Mouse (Mus musculus): ENCODE measurements around the gene Tmem100. TPM values are rescaled to one million over a fixed set of nuclear protein-coding genes. Genes with fewer than 3 reads are reported as not detected.

Tmem100 gene
- polyA plus RNA-seq, 1 experiment from 2014 or later, result 0.33 TPM

GRCm38 (mm10) chr11:89998996-89999770 lies 31.0 kb upstream of the Tmem100 start:
- WGBS (ENCODE audit: insufficient replicate concordance), result 79% methylated on average over 18 of the region's 18 CpGs
- ATAC-seq (ENCODE audit: low read depth), result no peak
- no peak overlapping the region for H3K27ac ChIP-seq
- no peaks in the 10 kb centered on the region for H3K9me3 ChIP-seq (replicated peaks)
- H3K4me3 ChIP-seq (replicated peaks), result no peak overlapping the region
- peaks cover 24% of the 10 kb centered on the region for H3K4me1 ChIP-seq (replicated peaks)
- no peaks in the 10 kb centered on the region for H3K27me3 ChIP-seq
- no peak overlapping the region for H3K4me2 ChIP-seq
- no peak for DNase-seq
- H3K36me3 ChIP-seq, result no peaks in the 10 kb centered on the region
- H3K9ac ChIP-seq, result no peak overlapping the region

GRCm38 (mm10) chr11:90000666-90001065 lies 29.5 kb upstream of the Tmem100 start:
- Histone ChIP-seq H3K9me3 (replicated peaks) (no peaks in the 10 kb centered on the region), H3K27ac (no peak overlapping the region), H3K4me3 (replicated peaks) (no peak overlapping the region), H3K9ac (no peak overlapping the region), H3K36me3 (no peaks in the 10 kb centered on the region), H3K27me3 (no peaks in the 10 kb centered on the region), H3K4me2 (no peak overlapping the region), H3K4me1 (replicated peaks) (peaks cover 18% of the 10 kb centered on the region)
- no peak for ATAC-seq (ENCODE audit: low read depth)
- WGBS (ENCODE audit: insufficient replicate concordance), result 68% methylated on average over 4 of the region's 4 CpGs
- DNase-seq, result no peak

- no peak overlapping the region for H3K27ac ChIP-seq
- H3K36me3 ChIP-seq, result no peaks in the 10 kb centered on the region
- no peak for ATAC-seq (ENCODE audit: low read depth)
- H3K4me2 ChIP-seq, result peak overlapping the region; percentile 82
- 71% methylated on average over 10 of the region's 10 CpGs for WGBS (ENCODE audit: insufficient replicate concordance)
- no peaks in the 10 kb centered on the region for H3K27me3 ChIP-seq
- DNase-seq, result no peak
- H3K4me1 ChIP-seq (replicated peaks), result peaks cover 18% of the 10 kb centered on the region
- H3K4me3 ChIP-seq (replicated peaks), result peak overlapping the region; percentile 66
- H3K9me3 ChIP-seq (replicated peaks), result no peaks in the 10 kb centered on the region
- peak overlapping the region; percentile 77 for H3K9ac ChIP-seq
These were observed 28.5 kb upstream of the Tmem100 start for GRCm38 (mm10) chr11:90001396-90002230.

- ATAC-seq (ENCODE audit: low read depth) (peak; percentile 99), DNase-seq (peak; percentile 79)
- no peak within 1 kb of the TSS; the same call in 1 of the 2 replicates for H3K27ac ChIP-seq
- H3K9ac ChIP-seq, result peak within 1 kb of the TSS; percentile 77
- peak within 1 kb of the TSS; percentile 66 for H3K4me3 ChIP-seq (replicated peaks)
- H3K27me3 ChIP-seq, result no peaks in the 10 kb centered on the region
- H3K4me1 ChIP-seq (replicated peaks), result peaks cover 18% of the 10 kb centered on the region
- 6% methylated on average over 35 of the region's 35 CpGs for WGBS (ENCODE audit: insufficient replicate concordance)
- H3K4me2 ChIP-seq, result peak within 1 kb of the TSS; percentile 82
- H3K9me3 ChIP-seq (replicated peaks), result no peaks in the 10 kb centered on the region
- H3K36me3 ChIP-seq, result no peaks in the 10 kb centered on the region
These were observed 27.7 kb upstream of the Tmem100 start, which contains the start of gene Pctp for GRCm38 (mm10) chr11:90002231-90002986. Gene Pctp, minus strand, starts transcription at chr11:90002894.

GRCm38 (mm10) chr11:90002987-90003348 lies 27.2 kb upstream of the Tmem100 start:
- Histone ChIP-seq H3K36me3 (no peaks in the 10 kb centered on the region), H3K9me3 (replicated peaks) (no peaks in the 10 kb centered on the region), H3K4me3 (replicated peaks) (peak overlapping the region; percentile 66), H3K27me3 (no peaks in the 10 kb centered on the region), H3K27ac (no peak overlapping the region), H3K4me1 (replicated peaks) (peaks cover 18% of the 10 kb centered on the region), H3K9ac (no peak overlapping the region), H3K4me2 (peak overlapping the region; percentile 82)
- DNase-seq, result no peak
- ATAC-seq (ENCODE audit: low read depth), result no peak
- WGBS (ENCODE audit: insufficient replicate concordance), result 12% methylated on average over 8 of the region's 8 CpGs

DNA sequence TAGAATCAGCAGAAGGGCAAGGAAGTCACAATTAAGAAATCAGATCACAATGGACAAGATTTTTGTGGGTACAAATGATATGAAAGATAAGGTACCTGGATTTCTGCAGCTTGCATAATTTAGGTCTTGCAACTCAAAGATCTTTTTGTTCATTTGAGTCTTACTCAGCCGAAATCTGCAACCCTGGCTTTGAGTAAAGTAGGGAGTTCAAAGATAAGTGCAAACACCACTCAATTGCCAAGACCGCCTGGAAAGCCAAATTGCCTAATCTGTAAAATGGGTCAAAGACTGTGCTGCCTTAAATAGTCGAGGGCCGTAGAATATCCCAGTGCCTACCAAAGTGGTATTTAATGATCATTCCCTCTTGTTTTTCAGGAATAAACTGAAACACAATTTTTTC lies 26.8 kb upstream of the Tmem100 start:
- Histone ChIP-seq H3K27me3 (no peaks in the 10 kb centered on the region), H3K27ac (no peak overlapping the region), H3K9ac (no peak overlapping the region), H3K9me3 (replicated peaks) (no peaks in the 10 kb centered on the region), H3K4me1 (replicated peaks) (peaks cover 18% of the 10 kb centered on the region), H3K4me2 (peak overlapping the region; percentile 82; the same call in 1 of the 2 replicates), H3K36me3 (no peaks in the 10 kb centered on the region), H3K4me3 (replicated peaks) (no peak overlapping the region)
- DNase-seq (no peak), ATAC-seq (ENCODE audit: low read depth) (no peak)
- WGBS (ENCODE audit: insufficient replicate concordance), result 71% methylated on average over 4 of the region's 4 CpGs

DNA sequence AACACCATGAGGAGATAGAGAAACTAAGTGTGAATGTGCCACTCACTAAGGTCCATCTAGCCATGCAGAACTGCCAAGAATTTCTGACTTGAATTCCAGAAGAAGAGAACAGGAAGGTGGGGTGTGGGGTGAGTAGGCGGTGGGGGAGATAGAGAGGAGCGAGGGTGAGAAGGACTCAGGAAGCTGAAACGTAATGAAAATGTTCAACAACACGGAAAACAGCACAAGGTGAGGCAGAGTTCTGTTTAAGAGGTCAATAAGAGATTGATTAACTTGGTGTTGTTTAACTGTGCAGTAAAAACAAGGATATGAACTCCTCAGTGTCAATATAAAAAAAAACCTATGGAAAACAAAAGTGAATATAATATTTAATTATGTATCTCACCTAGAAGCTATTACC lies 24.0 kb upstream of the Tmem100 start:
- Histone ChIP-seq H3K9ac (no peak overlapping the region), H3K9me3 (replicated peaks) (no peaks in the 10 kb centered on the region), H3K4me1 (replicated peaks) (peaks cover 11% of the 10 kb centered on the region), H3K36me3 (no peaks in the 10 kb centered on the region), H3K27ac (no peak overlapping the region), H3K4me3 (replicated peaks) (no peak overlapping the region), H3K4me2 (no peak overlapping the region), H3K27me3 (no peaks in the 10 kb centered on the region)
- ATAC-seq (ENCODE audit: low read depth) (no peak), DNase-seq (no peak)
- 36% methylated on average over 4 of the region's 4 CpGs for WGBS (ENCODE audit: insufficient replicate concordance)

DNA sequence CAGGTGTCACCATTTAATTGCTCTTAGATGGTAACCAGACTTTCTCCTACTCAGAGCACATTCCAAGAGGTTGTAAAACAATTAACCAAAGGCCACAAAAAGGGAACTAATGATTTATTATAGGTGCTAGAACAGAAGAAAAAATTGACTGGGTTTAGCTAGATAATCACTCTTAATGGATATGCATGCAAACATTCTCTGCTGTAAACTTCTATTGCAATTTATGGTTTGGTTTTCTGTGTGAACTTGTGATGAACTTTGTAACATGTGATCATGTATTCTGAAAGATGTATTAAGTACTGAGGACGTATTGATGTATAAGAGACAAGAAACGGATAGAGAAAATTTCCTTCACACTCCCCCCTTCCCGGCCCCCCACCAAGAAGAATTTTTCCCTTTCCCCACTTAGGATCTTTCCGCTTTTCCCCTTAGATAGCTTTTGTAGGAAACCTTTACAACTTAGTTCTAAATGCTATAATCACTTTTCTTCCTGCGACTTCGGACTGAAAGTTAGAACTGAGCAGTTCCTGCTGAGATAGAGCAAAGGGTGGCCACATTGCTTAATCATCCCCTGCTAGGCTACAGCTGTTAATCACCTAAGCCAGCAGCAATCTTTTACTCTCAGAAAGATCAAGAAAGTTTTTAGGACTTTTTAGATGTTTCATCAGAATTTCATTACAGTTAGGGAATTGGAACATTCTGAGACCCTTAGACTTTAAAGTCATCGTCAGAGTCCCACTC lies 22.2 kb upstream of the Tmem100 start:
- ATAC-seq (ENCODE audit: low read depth) (no peak), DNase-seq (no peak)
- H3K4me1 ChIP-seq (replicated peaks), result no peaks in the 10 kb centered on the region
- 29% methylated on average over 7 of the region's 7 CpGs for WGBS (ENCODE audit: insufficient replicate concordance)
- H3K9ac ChIP-seq, result no peak overlapping the region
- no peaks in the 10 kb centered on the region for H3K36me3 ChIP-seq
- no peaks in the 10 kb centered on the region for H3K27me3 ChIP-seq
- no peaks in the 10 kb centered on the region for H3K9me3 ChIP-seq (replicated peaks)
- no peak overlapping the region for H3K4me2 ChIP-seq
- H3K4me3 ChIP-seq (replicated peaks), result no peak overlapping the region
- H3K27ac ChIP-seq, result no peak overlapping the region

- no peaks in the 10 kb centered on the region for H3K4me1 ChIP-seq (replicated peaks)
- H3K27me3 ChIP-seq, result no peaks in the 10 kb centered on the region
- 56% methylated on average over 6 of the region's 6 CpGs for WGBS (ENCODE audit: insufficient replicate concordance)
- no peaks in the 10 kb centered on the region for H3K36me3 ChIP-seq
- ATAC-seq (ENCODE audit: low read depth) (no peak), DNase-seq (no peak)
- H3K9me3 ChIP-seq (replicated peaks), result no peaks in the 10 kb centered on the region
- no peak overlapping the region for H3K4me2 ChIP-seq
- H3K27ac ChIP-seq, result no peak overlapping the region
- no peak overlapping the region for H3K4me3 ChIP-seq (replicated peaks)
- H3K9ac ChIP-seq, result no peak overlapping the region
These were observed 16.5 kb upstream of the Tmem100 start for GRCm38 (mm10) chr11:90013657-90014056.

- Histone ChIP-seq H3K27ac (no peak overlapping the region), H3K4me1 (replicated peaks) (no peaks in the 10 kb centered on the region), H3K36me3 (no peaks in the 10 kb centered on the region), H3K27me3 (no peaks in the 10 kb centered on the region), H3K4me2 (no peak overlapping the region), H3K9me3 (replicated peaks) (no peaks in the 10 kb centered on the region), H3K4me3 (replicated peaks) (no peak overlapping the region), H3K9ac (no peak overlapping the region)
- DNase-seq (no peak), ATAC-seq (ENCODE audit: low read depth) (no peak)
- WGBS (ENCODE audit: insufficient replicate concordance), result 46% methylated on average over 7 of the region's 7 CpGs
These were observed 14.9 kb upstream of the Tmem100 start for GRCm38 (mm10) chr11:90015281-90015680.
